24 mouse cellular contexts compared by ENCODE assay signal in genomic region chr5:41061646-41062045, GRCm38 (mm10).
"Had no signal": no experiment of that assay in that cellular context is flagged by ENCODE, and none has a peak within 500 bp of the region (broad histone marks: within the 10 kb centered on the region; RNA-seq: fewer than 3 reads in every experiment).

No protein-coding gene starts in this region.

- H3K27ac ChIP-seq: heart, adult 2 months; heart, embryonic 13.5 days; heart, embryonic 15.5 days; hindbrain, embryonic 13.5 days; hindbrain, embryonic 15.5 days; hindbrain, postnatal 0 days; limb, embryonic 13.5 days; limb, embryonic 15.5 days; liver, embryonic 12.5 days; liver, embryonic 14.5 days had no signal

- ATAC-seq: forebrain, postnatal 0 days; hindbrain, postnatal 0 days; intestine, embryonic 16.5 days; liver, embryonic 12.5 days had no signal

- H3K9ac ChIP-seq: forebrain, postnatal 0 days; heart, embryonic 13.5 days; heart, embryonic 15.5 days; hindbrain, embryonic 13.5 days; hindbrain, embryonic 15.5 days; limb, embryonic 13.5 days; limb, embryonic 15.5 days; liver, embryonic 12.5 days; liver, embryonic 14.5 days had no signal

- H3K4me3 ChIP-seq: heart, adult 2 months; heart, embryonic 13.5 days; heart, embryonic 15.5 days; hindbrain, embryonic 13.5 days; hindbrain, embryonic 15.5 days; limb, embryonic 13.5 days; limb, embryonic 15.5 days; liver, embryonic 12.5 days had no signal

- H3K36me3 ChIP-seq: heart, embryonic 13.5 days; heart, embryonic 15.5 days; hindbrain, embryonic 13.5 days; hindbrain, embryonic 15.5 days; limb, embryonic 13.5 days; limb, embryonic 15.5 days; liver, embryonic 12.5 days had no signal

- H3K9me3 ChIP-seq: heart, embryonic 13.5 days; heart, embryonic 15.5 days; hindbrain, embryonic 13.5 days; hindbrain, embryonic 15.5 days; limb, embryonic 13.5 days; limb, embryonic 15.5 days; liver, embryonic 12.5 days had no signal

- H3K4me1 ChIP-seq: heart, embryonic 13.5 days; heart, embryonic 15.5 days; hindbrain, embryonic 13.5 days; hindbrain, embryonic 15.5 days; limb, embryonic 13.5 days; limb, embryonic 15.5 days; liver, embryonic 12.5 days had no signal

- H3K4me2 ChIP-seq: heart, embryonic 11.5 days; heart, embryonic 13.5 days; heart, embryonic 15.5 days; hindbrain, embryonic 13.5 days; hindbrain, embryonic 15.5 days; limb, embryonic 13.5 days; limb, embryonic 15.5 days; liver, embryonic 12.5 days had no signal

- DNase-seq: forebrain, postnatal 0 days; gastrocnemius, postnatal 14 days; gastrocnemius, postnatal 36 days; heart, adult 11 months; heart, adult 2 months; heart, postnatal 14 days; heart, postnatal 36 days; kidney, adult 11 months; kidney, adult 8-10 months; kidney, postnatal 14 days; layer of hippocampus, adult 9-11 months; layer of hippocampus, postnatal 36 days; left cerebral cortex, postnatal 4 days had no signal

- H3K27me3 ChIP-seq: heart, embryonic 13.5 days; heart, embryonic 15.5 days; hindbrain, embryonic 13.5 days; hindbrain, embryonic 15.5 days; limb, embryonic 13.5 days; limb, embryonic 15.5 days; liver, embryonic 12.5 days had no signal
